Mouse (Mus musculus) limb, embryonic 10.5 days (tissue): ENCODE measurements around the gene Polr2m. TPM values are rescaled to one million over a fixed set of nuclear protein-coding genes. Genes with fewer than 3 reads are reported as not detected.

Source experiments
- DNase-seq: peaks from one replicate; pipeline ENCODE4 v3.0.0-alpha.2; 2017; ENCODE audit warnings: low spot score
- H3K27ac ChIP-seq: fragments of 300-500 bp; sonication (generic); 2 replicates; pipeline ENCODE4 v1.5.1; 2016; ENCODE audit warnings: mild to moderate bottlenecking
- H3K27me3 ChIP-seq: fragments of 300-500 bp; sonication (generic); 2 replicates; pipeline ENCODE4 v1.6.1; 2016; ENCODE audit warnings: low read depth, mild to moderate bottlenecking; ENCODE audit not compliant: poor library complexity, severe bottlenecking
- H3K36me3 ChIP-seq: fragments of 300-500 bp; sonication (generic); 2 replicates; pipeline ENCODE4 v1.6.1; 2016; ENCODE audit warnings: mild to moderate bottlenecking, moderate library complexity
- H3K4me1 ChIP-seq: fragments of 300-500 bp; sonication (generic); 2 replicates; pipeline ENCODE4 v1.6.1; 2016
- H3K4me3 ChIP-seq: fragments of 300-500 bp; sonication (generic); 2 replicates; pipeline ENCODE4 v1.5.1; 2016; ENCODE audit warnings: mild to moderate bottlenecking, moderate library complexity
- H3K9me3 ChIP-seq: fragments of 300-500 bp; sonication (generic); replicated peaks from 2 replicates; pipeline ENCODE4 v1.6.1; 2016; ENCODE audit warnings: mild to moderate bottlenecking
- WGBS: fragments of 180-500 bp; shearing (Covaris S2); methylation state at CpG from one replicate; pipeline ENCODE4 v1.1.7; 2016; 5-methylcytosine and 5-hydroxymethylcytosine counted together
- polyA plus RNA-seq: library from polyadenylated mRNA; unstranded; fragments of >200 nt; fragmentation: Nextera tagmentation; extraction: Ambion mirVana; gene quantifications from 2 replicates; pipeline ENCODE4 v1.2.1, GENCODE M21; 2016

The Polr2m gene
- polyA plus RNA-seq, 1 experiment from 2014 or later, result 625 TPM

- no peaks in the 10 kb centered on the region for H3K36me3 ChIP-seq
- no peak overlapping the region for H3K27ac ChIP-seq
- no peak overlapping the region for H3K4me3 ChIP-seq
- H3K27me3 ChIP-seq, result peaks cover 19% of the 10 kb centered on the region; the same call in 1 of the 2 replicates
- H3K4me1 ChIP-seq, result peaks cover 4% of the 10 kb centered on the region
- WGBS, result 75% methylated on average over 4 of the region's 4 CpGs
- H3K9me3 ChIP-seq, result no peaks in the 10 kb centered on the region
- DNase-seq, result no peak
Measured at GRCm38 (mm10) chr9:71456738-71457137, 29.0 kb downstream of the Polr2m start.

GRCm38 (mm10) chr9:71453917-71454316, 31.8 kb downstream of the Polr2m start:
- Histone ChIP-seq H3K4me1 (peaks cover 14% of the 10 kb centered on the region), H3K4me3 (no peak overlapping the region), H3K27ac (no peak overlapping the region), H3K9me3 (no peaks in the 10 kb centered on the region), H3K36me3 (no peaks in the 10 kb centered on the region), H3K27me3 (peaks cover 28% of the 10 kb centered on the region; the same call in 1 of the 2 replicates)
- WGBS, result 76% methylated on average over 5 of the region's 5 CpGs
- no peak for DNase-seq

GRCm38 (mm10) chr9:71453352-71453751, 32.4 kb downstream of the Polr2m start:
- Histone ChIP-seq H3K27me3 (peaks cover 26% of the 10 kb centered on the region; the same call in 1 of the 2 replicates), H3K4me3 (no peak overlapping the region), H3K4me1 (peaks cover 14% of the 10 kb centered on the region), H3K36me3 (no peaks in the 10 kb centered on the region), H3K9me3 (no peaks in the 10 kb centered on the region), H3K27ac (no peak overlapping the region)
- no peak for DNase-seq
- WGBS, result 89% methylated on average over 5 of the region's 5 CpGs

- H3K4me1 ChIP-seq, result peaks cover 14% of the 10 kb centered on the region
- WGBS, result 83% methylated on average over 6 of the region's 6 CpGs
- no peaks in the 10 kb centered on the region for H3K9me3 ChIP-seq
- H3K36me3 ChIP-seq, result no peaks in the 10 kb centered on the region
- H3K27ac ChIP-seq, result no peak overlapping the region
- no peak overlapping the region for H3K4me3 ChIP-seq
- peaks cover 39% of the 10 kb centered on the region; the same call in 1 of the 2 replicates for H3K27me3 ChIP-seq
- DNase-seq, result no peak
Measured at GRCm38 (mm10) chr9:71450626-71451025, 35.1 kb downstream of the Polr2m start.

GRCm38 (mm10) chr9:71447573-71447972, 38.2 kb downstream of the Polr2m start:
- H3K27me3 ChIP-seq, result peaks cover 33% of the 10 kb centered on the region; the same call in 1 of the 2 replicates
- no peak overlapping the region for H3K4me3 ChIP-seq
- H3K9me3 ChIP-seq, result no peaks in the 10 kb centered on the region
- peak; percentile 63 for DNase-seq
- H3K4me1 ChIP-seq, result peaks cover 14% of the 10 kb centered on the region
- H3K27ac ChIP-seq, result no peak overlapping the region
- H3K36me3 ChIP-seq, result no peaks in the 10 kb centered on the region
- 32% methylated on average over 4 of the region's 4 CpGs for WGBS

GRCm38 (mm10) chr9:71445308-71445707, 40.4 kb downstream of the Polr2m start:
- Histone ChIP-seq H3K4me1 (no peaks in the 10 kb centered on the region), H3K27me3 (peaks cover 24% of the 10 kb centered on the region; the same call in 1 of the 2 replicates), H3K9me3 (no peaks in the 10 kb centered on the region), H3K36me3 (no peaks in the 10 kb centered on the region), H3K4me3 (no peak overlapping the region), H3K27ac (no peak overlapping the region)
- WGBS, result 86% methylated on average over 2 of the region's 2 CpGs
- DNase-seq, result no peak

GRCm38 (mm10) chr9:71438146-71438545, 47.6 kb downstream of the Polr2m start:
- Histone ChIP-seq H3K27me3 (no peaks in the 10 kb centered on the region), H3K4me1 (no peaks in the 10 kb centered on the region), H3K9me3 (no peaks in the 10 kb centered on the region), H3K4me3 (no peak overlapping the region), H3K36me3 (no peaks in the 10 kb centered on the region), H3K27ac (no peak overlapping the region)
- no peak for DNase-seq
- 93% methylated on average over 2 of the region's 2 CpGs for WGBS

Other genes starting within 250 kb of the Polr2m start
- 4.7 and 5.8 TPM in 2 replicates for gene Myzap, start 106.4 kb upstream of the Polr2m start, polyA plus RNA-seq